Mouse (Mus musculus): Measurements from ENCODE around the gene Plxnc1.

- TF ChIP-seq EP300 (IDR thresholded peaks at IDR 0.05; ENCODE audit: insufficient read depth, low read depth, low read length) (no peak), POLR2A (IDR thresholded peaks at IDR 0.05; ENCODE audit: insufficient read depth, low read length) (no peak), CTCF (IDR thresholded peaks at IDR 0.05; ENCODE audit: low read depth, low read length) (no peak)
Observed at GRCm38 (mm10) chr10:94967468-94967867, 22.8 kb upstream of the Plxnc1 start.
